Mouse (Mus musculus) G1E (cell line): ENCODE measurements at regions not wholly inside any gene's neighbourhood (a gene's known extent, or its start where the extent isn't known, plus 50 kb on each side); places are given as distances from the start of the nearest gene placed in this dataset.

Experiments used
- ATAC-seq: 2 replicates; pipeline ENCODE4 v1.8.0; 2016; ENCODE audit warnings: mild to moderate bottlenecking; ENCODE audit not compliant: insufficient number of reproducible peaks, poor library complexity, low FRiP score, severe bottlenecking; ENCODE audit errors: extremely low read depth
- DNase-seq: peaks from one replicate; pipeline ENCODE4 v3.0.0; 2012; ENCODE audit warnings: low spot score
- H3K27me3 ChIP-seq: 2 replicates; pipeline ENCODE4 v1.6.1; 2012; ENCODE audit warnings: mild to moderate bottlenecking, low read length, inconsistent platforms; ENCODE audit not compliant: insufficient read depth
- H3K36me3 ChIP-seq: replicated peaks from 2 replicates; pipeline ENCODE3; 2012; ENCODE audit warnings: mild to moderate bottlenecking, inconsistent platforms
- H3K4me1 ChIP-seq: 2 replicates; pipeline ENCODE4 v1.6.1; 2012; ENCODE audit warnings: low read depth, low read length, inconsistent platforms, mixed read lengths; ENCODE audit not compliant: insufficient read depth
- H3K4me3 ChIP-seq: 2 replicates; pipeline ENCODE4 v1.5.1; 2012; ENCODE audit warnings: low read depth, mild to moderate bottlenecking, inconsistent platforms, low read length, moderate library complexity, mixed read lengths
- H3K9me3 ChIP-seq: replicated peaks from 2 replicates; pipeline ENCODE4 v1.6.1; 2012; ENCODE audit warnings: inconsistent platforms
- CTCF ChIP-seq: IDR thresholded peaks from 2 replicates; pipeline ENCODE4 v1.5.1; 2012; ENCODE audit warnings: low read depth, low read length, inconsistent platforms, mixed read lengths
- GATA1 ChIP-seq: IDR thresholded peaks from 2 replicates; pipeline ENCODE4 v1.6.1; 2012; ENCODE audit warnings: borderline replicate concordance, low read length, inconsistent platforms, mixed read lengths
- GATA2 ChIP-seq: IDR thresholded peaks from 2 replicates; pipeline ENCODE4 v1.6.1; 2012; ENCODE audit warnings: low read depth, low read length, inconsistent platforms, borderline replicate concordance
- POLR2AphosphoS5 ChIP-seq: IDR thresholded peaks from 2 replicates; pipeline ENCODE4 v1.6.1; 2012; ENCODE audit warnings: low read depth, low read length, inconsistent platforms; ENCODE audit not compliant: insufficient replicate concordance
- TAL1 ChIP-seq: conservative IDR thresholded peaks from 2 replicates; pipeline ENCODE4 v1.6.1; 2012; ENCODE audit warnings: low read depth, low read length, inconsistent platforms, mixed read lengths

- no peak overlapping the region for H3K4me3 ChIP-seq
- ATAC-seq (no peak), DNase-seq (no peak)
- no peaks in the 10 kb centered on the region for H3K36me3 ChIP-seq
- H3K4me1 ChIP-seq: no peaks in the 10 kb centered on the region
- TF ChIP-seq GATA1 (no peak), TAL1 (no peak), POLR2AphosphoS5 (no peak), CTCF (no peak), GATA2 (no peak)
- H3K9me3 ChIP-seq: peaks cover 49% of the 10 kb centered on the region
- no peaks in the 10 kb centered on the region for H3K27me3 ChIP-seq
Observed at GRCm38 (mm10) chr1:75895550-75895949, 349.5 kb downstream of the Slc4a3 start.

- Histone ChIP-seq H3K27me3 (no peaks in the 10 kb centered on the region), H3K36me3 (no peaks in the 10 kb centered on the region), H3K4me3 (no peak overlapping the region), H3K9me3 (peaks cover 44% of the 10 kb centered on the region), H3K4me1 (no peaks in the 10 kb centered on the region)
- no peak for DNase-seq
- ATAC-seq: no peak
- TF ChIP-seq CTCF (no peak), GATA2 (no peak), TAL1 (no peak), POLR2AphosphoS5 (no peak), GATA1 (no peak)
Observed at GRCm38 (mm10) chr1:75901146-75901545, 355.1 kb downstream of the Slc4a3 start.

- no peaks in the 10 kb centered on the region for H3K4me1 ChIP-seq
- no peaks in the 10 kb centered on the region for H3K27me3 ChIP-seq
- DNase-seq: no peak
- H3K9me3 ChIP-seq: peaks cover 47% of the 10 kb centered on the region
- ATAC-seq: no peak
- H3K36me3 ChIP-seq: no peaks in the 10 kb centered on the region
- no peak overlapping the region for H3K4me3 ChIP-seq
- TF ChIP-seq TAL1 (no peak), GATA1 (no peak), POLR2AphosphoS5 (no peak), CTCF (no peak), GATA2 (no peak)
Observed at GRCm38 (mm10) chr1:75905699-75906470, 359.8 kb downstream of the Slc4a3 start.

GRCm38 (mm10) chr1:75915311-75915710, 369.2 kb downstream of the Slc4a3 start:
- Histone ChIP-seq H3K4me1 (no peaks in the 10 kb centered on the region), H3K9me3 (peaks cover 55% of the 10 kb centered on the region), H3K4me3 (no peak overlapping the region), H3K27me3 (no peaks in the 10 kb centered on the region), H3K36me3 (no peaks in the 10 kb centered on the region)
- DNase-seq (no peak), ATAC-seq (no peak)
- TF ChIP-seq GATA2: no peak
- no peak for TF ChIP-seq GATA1
- TF ChIP-seq CTCF: no peak
- no peak for TF ChIP-seq POLR2AphosphoS5
- TF ChIP-seq TAL1: no peak

- H3K9me3 ChIP-seq: peaks cover 55% of the 10 kb centered on the region
- H3K36me3 ChIP-seq: no peaks in the 10 kb centered on the region
- no peak for ATAC-seq
- no peaks in the 10 kb centered on the region for H3K4me1 ChIP-seq
- H3K4me3 ChIP-seq: no peak overlapping the region
- TF ChIP-seq CTCF (no peak), GATA2 (no peak), GATA1 (no peak), POLR2AphosphoS5 (no peak), TAL1 (no peak)
- no peak for DNase-seq
- no peaks in the 10 kb centered on the region for H3K27me3 ChIP-seq
Observed at GRCm38 (mm10) chr1:75916181-75916580, 370.1 kb downstream of the Slc4a3 start.

- Histone ChIP-seq H3K36me3 (no peaks in the 10 kb centered on the region), H3K4me3 (no peak overlapping the region), H3K9me3 (peaks cover 60% of the 10 kb centered on the region), H3K4me1 (no peaks in the 10 kb centered on the region), H3K27me3 (no peaks in the 10 kb centered on the region)
- no peak for TF ChIP-seq POLR2AphosphoS5
- no peak for TF ChIP-seq CTCF
- no peak for TF ChIP-seq TAL1
- no peak for TF ChIP-seq GATA1
- TF ChIP-seq GATA2: no peak
- ATAC-seq: no peak
- no peak for DNase-seq
Observed at GRCm38 (mm10) chr1:75919134-75919533, 373.1 kb downstream of the Slc4a3 start.
